Mouse (Mus musculus) T-helper 17 cell (primary cell): ENCODE data around the gene Nhs.

Source experiments
- in situ Hi-C, 2 experiments: fragments of 300-600 bp; cut with MboI, MseI; formaldehyde crosslinking; loops; 1 replicate in 1 of 2; 2 replicates in 1 of 2; pipeline ENCODE4 v1.15.1; 2025; ENCODE audit warnings: high pct_unique_total_duplicates in 2 of 2

Gene Nhs

GRCm38 (mm10) chrX:162159637-162160611, at the start of gene Nhs:
Gene Nhs, minus strand, starts transcription at chrX:162159730.
- in situ Hi-C loops: no loop called here

DNA sequence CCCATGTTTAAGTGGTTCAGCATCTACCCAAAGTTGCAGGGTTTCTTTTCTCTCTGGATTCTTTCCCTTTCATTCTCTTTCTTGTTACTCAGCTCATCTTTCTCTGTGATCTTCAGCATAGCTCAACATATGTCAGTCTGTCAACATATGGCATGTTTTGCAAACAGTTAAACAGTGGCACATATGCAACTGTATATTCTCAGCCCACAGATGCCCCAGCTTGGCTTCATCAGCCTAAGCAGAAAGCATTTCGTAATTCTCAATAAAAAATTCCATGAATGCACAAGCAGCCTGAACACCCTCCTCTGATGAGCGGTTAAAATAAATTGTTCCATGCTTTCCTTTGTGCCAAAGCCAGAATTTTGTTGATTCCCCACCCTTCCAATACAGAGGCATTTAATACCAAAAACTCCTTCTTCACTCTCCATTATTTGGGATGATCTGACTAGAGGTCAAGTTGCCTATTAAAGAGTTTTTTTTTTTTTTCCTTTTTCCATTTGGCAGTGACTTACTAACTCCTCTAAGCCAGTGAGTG, 46.9 kb upstream of the Nhs start:
- in situ Hi-C loops: no loop called here

- in situ Hi-C loops: no loop called here
Observed at GRCm38 (mm10) chrX:162158743-162159636, 540 bp downstream of the Nhs start.

GRCm38 (mm10) chrX:162158142-162158541, 1.4 kb downstream of the Nhs start:
- in situ Hi-C loops: no loop called here

- in situ Hi-C loops: no loop called here
Observed at GRCm38 (mm10) chrX:162137807-162138206, 21.7 kb downstream of the Nhs start.

DNA sequence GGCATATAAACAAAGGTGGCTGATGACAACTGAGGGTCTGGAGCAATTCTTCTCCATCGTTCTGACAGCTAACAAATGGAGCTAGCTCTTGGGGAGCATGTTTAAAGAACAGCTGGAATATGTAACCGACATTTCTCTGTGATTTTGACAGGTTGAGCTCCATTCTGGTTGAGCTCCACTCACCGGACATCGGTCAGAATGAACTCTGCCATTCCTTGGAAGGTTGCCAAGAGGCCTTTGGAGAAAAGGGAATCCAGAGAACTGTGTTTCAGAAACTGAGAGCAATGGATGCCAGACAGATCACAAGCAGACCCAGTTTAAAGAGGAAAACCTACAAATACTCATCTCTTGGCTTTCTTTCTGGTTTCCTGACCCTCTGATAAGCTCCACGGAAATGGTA, 46.3 kb downstream of the Nhs start:
- in situ Hi-C loops: no loop called here

- in situ Hi-C loops: no loop called here
Observed at GRCm38 (mm10) chrX:162102802-162103434, 56.6 kb downstream of the Nhs start.

DNA sequence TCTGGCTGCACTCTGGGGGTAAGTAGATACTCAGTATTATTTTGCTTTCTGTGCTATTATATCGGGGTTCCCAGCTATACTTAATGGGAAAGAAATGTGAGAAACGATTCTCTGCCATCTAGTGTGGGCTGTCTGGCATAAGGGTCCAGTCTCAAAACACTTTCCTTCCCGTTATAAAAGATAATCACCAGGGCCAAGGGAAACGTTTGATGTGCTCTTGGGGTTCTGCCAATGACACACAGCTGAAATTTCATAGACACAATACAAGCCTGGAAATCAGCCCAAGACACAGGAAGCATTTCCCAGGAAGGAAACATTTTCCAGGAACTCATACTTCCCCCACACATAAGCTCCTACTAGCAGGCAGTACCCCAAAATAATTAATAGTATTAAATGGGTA, 61.2 kb downstream of the Nhs start:
- in situ Hi-C loops: no loop called here

- in situ Hi-C loops: no loop called here
Observed at GRCm38 (mm10) chrX:162087291-162087690, 72.2 kb downstream of the Nhs start.

DNA sequence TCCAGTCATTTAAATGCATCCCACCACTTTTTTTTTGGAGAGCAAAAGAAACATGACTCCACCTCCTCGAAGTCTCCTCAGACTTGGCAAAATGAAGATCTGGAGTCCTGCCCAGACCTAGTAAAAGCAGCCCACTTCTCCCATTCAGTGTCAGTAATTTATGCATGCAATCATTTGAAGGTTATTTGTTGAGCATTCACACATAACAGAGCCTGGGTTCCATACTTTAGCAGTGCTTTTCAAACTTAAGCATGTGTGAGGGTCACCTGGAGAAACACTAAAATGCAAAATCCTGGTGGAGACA, 73.7 kb downstream of the Nhs start:
- in situ Hi-C loops: no loop called here

DNA sequence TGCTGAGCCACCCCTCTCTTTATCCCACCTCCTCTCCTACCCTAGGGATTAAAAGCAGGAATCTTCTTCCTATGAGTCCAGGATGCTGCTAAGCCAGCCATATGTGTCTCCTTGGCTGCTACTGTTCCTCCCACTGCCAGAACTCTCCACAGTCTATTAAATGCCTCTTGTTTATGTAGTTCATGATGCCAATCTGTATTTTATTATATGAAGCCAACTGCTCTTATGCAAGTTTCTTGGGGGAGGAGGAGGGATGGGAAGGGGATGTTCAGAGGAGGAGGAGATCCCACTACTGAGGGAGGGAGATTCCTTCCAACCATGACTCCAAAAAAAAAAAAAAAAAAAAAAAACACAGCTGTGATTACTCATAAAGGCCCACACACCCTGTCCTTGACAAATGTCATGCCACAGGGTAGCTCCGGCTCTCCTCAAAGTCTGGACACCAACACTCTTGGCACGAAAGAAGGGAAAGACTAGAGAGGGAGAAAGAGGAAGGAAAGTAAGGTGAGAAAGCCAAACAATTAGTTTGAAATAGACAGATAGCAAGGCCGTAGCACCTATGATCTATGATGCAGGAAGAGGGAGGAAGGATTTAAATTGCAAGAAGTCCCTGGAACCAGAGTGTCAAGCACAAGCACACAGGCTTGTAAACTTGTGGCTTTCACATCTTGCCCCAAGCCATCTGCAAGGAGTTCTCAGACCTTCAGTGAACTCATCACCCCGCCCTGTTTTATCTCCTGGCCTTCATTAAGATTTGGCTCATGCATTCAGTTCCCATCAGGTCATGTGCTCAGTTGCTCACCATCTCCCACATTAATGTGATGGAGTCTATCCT, 74.3 kb downstream of the Nhs start:
- in situ Hi-C loops: no loop called here

DNA sequence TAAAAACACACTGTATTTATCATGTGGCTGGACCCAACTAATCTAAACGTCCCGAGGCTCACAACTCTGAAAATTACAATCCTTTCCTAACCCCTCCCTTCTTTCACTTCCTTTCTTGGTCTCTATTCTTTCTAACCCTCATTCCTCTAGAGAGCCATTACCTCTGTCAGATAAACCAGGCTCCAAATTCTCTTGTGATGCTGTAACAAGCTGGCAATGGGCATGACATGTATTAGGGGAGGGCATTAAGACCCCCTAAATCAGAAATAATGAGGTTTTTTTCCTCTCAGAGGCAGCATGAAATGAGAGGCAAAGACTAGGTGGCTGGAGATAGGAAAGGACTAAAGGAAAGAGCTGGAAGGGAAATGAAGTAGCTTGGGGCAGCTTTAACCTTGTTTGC, 96.4 kb downstream of the Nhs start:
- in situ Hi-C loops: no loop called here

DNA sequence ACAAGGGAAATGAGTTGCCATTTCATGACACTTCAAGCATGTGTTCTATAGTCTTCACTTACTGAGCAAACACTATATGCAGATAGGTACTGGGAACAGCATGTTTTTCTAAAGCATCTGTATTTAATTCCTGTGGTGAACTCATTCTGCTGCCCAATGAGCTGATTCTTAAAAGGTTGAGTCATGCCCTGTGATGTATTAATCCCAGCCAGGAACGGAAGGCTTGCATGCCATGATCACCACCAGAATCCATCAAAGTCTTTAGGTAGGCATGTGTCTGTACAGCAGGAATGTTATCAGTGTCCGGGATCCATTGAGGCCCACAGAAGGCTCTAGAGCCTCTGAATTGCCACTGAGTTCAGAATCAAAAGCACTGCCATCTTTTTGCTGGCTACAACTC, 103.9 kb downstream of the Nhs start:
- in situ Hi-C loops: no loop called here

GRCm38 (mm10) chrX:162053566-162053965, 106.0 kb downstream of the Nhs start:
- in situ Hi-C loops: no loop called here

DNA sequence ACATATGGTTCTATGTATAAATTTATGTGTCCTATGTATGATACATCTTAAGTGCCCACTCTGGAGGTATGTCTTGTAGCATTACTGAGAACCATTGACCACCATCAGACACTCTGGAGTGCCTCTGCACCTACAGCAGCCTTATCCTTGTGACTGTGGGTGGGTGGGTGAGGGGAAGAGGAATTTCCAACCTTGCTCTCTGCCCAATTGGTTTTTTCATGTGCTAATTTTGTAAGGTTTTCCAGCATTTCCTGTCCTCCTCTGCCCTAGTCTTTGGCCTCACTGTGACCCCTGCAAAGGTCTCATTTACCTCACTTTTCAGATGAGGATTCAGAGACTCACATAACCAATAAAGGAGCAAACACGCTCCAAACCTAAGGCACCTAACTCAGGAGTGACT, 107.0 kb downstream of the Nhs start:
- in situ Hi-C loops: no loop called here

DNA sequence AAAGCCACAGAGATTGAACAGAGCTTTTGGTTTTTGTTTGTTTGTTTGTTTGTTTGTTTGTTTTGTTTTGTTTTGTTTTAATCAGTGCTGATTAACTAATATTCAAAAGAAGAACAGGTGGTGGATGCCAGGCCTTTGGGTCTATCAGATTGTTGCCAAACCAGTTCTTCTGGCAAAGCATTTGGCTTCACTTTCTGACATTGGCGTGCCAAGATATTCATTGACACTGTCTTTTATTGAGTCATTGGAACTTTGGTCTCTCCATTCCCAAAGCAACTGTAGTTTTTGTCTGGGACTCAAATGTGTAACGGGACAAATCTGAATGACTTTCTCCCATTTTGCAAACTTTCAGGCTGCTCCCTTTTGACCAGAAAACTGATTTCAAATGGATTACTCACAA, 109.9 kb downstream of the Nhs start:
- in situ Hi-C loops: no loop called here

DNA sequence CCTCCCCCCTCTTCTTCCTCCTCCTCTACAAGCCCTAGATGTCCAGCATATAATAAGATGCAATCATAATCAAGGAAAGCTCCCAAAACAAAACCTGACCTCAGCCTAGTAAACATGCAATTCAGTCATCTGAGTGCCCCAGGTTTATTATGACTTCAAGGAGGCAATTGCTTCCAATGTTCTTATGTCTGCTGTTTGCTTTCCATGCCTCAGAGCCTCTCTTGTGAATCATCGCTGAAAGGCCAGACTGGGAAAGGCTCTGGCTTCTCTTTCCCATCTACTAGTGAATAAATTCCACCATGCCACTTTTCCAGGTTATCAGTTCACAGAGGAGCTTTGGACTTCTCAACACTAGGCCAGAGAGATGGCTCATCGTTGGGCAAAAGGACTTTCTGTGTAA, 114.0 kb downstream of the Nhs start:
- in situ Hi-C loops: no loop called here

- in situ Hi-C loops: no loop called here
Observed at GRCm38 (mm10) chrX:162044109-162044508, 115.4 kb downstream of the Nhs start.

GRCm38 (mm10) chrX:162025210-162025953, 134.1 kb downstream of the Nhs start:
- in situ Hi-C loops: no loop called here

- in situ Hi-C loops: loop anchor here in 1 of 2 experiments (25.0 kb wide), 1 partner anchor 841 kb away; no protein-coding TSS in a partner anchor
Observed at GRCm38 (mm10) chrX:162021724-162022123, 137.8 kb downstream of the Nhs start.
